Comparison of ENCODE assay signal across 20 mouse cellular contexts in genomic region chr6:100083868-100084477, GRCm38 (mm10).
"Had no signal": no experiment of that assay in that cellular context is flagged by ENCODE, and none has a peak within 500 bp of the region (broad histone marks: within the 10 kb centered on the region; RNA-seq: fewer than 3 reads in every experiment).

No protein-coding gene starts in this region.

- H3K4me2 ChIP-seq: lung, embryonic 14.5 days; midbrain, embryonic 13.5 days; neural tube, embryonic 13.5 days; neural tube, embryonic 15.5 days; stomach, embryonic 15.5 days had no signal

- H3K4me3 ChIP-seq: midbrain, embryonic 10.5 days; midbrain, embryonic 13.5 days; myocyte; neural tube, embryonic 13.5 days; neural tube, embryonic 15.5 days; stomach, embryonic 15.5 days had no signal

- H3K27ac ChIP-seq: liver, embryonic 14.5 days; midbrain, embryonic 10.5 days; midbrain, embryonic 13.5 days; neural tube, embryonic 13.5 days; neural tube, embryonic 15.5 days; stomach, embryonic 15.5 days; stomach, postnatal 0 days had no signal

- H3K4me1 ChIP-seq: neural tube, embryonic 13.5 days; neural tube, embryonic 15.5 days; stomach, embryonic 15.5 days had no signal

- H3K27me3 ChIP-seq: midbrain, embryonic 13.5 days; neural tube, embryonic 15.5 days; stomach, embryonic 15.5 days had no signal

- DNase-seq: lung, adult 18-20 months; lung, embryonic 14.5 days; lung, postnatal 10 days; lung, postnatal 4 days; right cerebral cortex, adult 18-20 months; right cerebral cortex, postnatal 25 days; right cerebral cortex, postnatal 4 days; spleen, adult 18-20 months; thymus, adult 18-20 months; thymus, postnatal 14 days; thymus, postnatal 36 days had no signal

- H3K9ac ChIP-seq: liver, embryonic 14.5 days; lung, embryonic 14.5 days; midbrain, embryonic 13.5 days; neural tube, embryonic 13.5 days; neural tube, embryonic 15.5 days; stomach, embryonic 15.5 days had no signal

- H3K36me3 ChIP-seq: midbrain, embryonic 10.5 days; midbrain, embryonic 13.5 days; neural tube, embryonic 13.5 days; neural tube, embryonic 15.5 days; stomach, embryonic 15.5 days had no signal

- ATAC-seq: midbrain, embryonic 13.5 days; midbrain, embryonic 16.5 days had no signal

- H3K9me3 ChIP-seq: midbrain, embryonic 13.5 days; stomach, embryonic 15.5 days had no signal
